Mouse (Mus musculus): ENCODE results near the gene Tmem108.

Tmem108 gene

DNA sequence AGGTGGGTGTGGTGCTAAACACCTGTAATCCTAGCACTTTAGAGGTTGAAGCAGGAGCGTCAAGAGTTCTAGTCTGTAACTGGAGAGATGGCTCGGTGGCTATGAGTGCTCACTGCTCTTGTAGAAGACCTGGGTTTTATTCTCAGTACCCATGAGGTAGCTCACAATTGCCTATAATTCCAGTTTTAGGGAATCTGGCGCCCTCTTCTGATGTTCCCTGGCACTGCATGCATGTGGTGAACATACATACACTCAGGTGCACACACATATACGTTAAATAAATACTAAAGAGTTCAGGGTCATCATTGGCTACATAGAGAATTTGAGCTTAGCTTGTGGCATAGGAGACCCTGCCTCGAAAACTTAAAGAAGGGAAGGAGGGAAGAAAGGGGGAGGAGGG lies 317.0 kb downstream of the Tmem108 start:
- no peak for DNase-seq (ENCODE audit: low read depth)

DNA sequence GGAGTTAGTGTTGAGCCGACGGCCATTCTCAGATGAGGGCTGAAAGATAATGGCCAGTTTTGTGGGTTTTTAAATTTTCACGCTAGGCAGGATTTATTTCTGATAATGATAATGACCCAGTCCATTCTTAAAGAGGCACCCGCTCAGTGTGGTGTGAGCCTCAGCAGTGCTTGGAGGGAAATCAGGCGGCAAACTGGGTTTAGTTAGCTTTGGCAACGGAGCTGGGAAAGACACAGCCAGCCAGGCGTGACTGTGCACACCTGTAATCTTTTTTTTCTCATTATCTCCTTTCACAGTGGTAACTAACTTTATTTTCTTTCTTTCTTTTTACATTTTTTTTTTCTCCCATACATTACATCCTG lies 317.8 kb downstream of the Tmem108 start:
- DNase-seq (ENCODE audit: low read depth): no peak

DNA sequence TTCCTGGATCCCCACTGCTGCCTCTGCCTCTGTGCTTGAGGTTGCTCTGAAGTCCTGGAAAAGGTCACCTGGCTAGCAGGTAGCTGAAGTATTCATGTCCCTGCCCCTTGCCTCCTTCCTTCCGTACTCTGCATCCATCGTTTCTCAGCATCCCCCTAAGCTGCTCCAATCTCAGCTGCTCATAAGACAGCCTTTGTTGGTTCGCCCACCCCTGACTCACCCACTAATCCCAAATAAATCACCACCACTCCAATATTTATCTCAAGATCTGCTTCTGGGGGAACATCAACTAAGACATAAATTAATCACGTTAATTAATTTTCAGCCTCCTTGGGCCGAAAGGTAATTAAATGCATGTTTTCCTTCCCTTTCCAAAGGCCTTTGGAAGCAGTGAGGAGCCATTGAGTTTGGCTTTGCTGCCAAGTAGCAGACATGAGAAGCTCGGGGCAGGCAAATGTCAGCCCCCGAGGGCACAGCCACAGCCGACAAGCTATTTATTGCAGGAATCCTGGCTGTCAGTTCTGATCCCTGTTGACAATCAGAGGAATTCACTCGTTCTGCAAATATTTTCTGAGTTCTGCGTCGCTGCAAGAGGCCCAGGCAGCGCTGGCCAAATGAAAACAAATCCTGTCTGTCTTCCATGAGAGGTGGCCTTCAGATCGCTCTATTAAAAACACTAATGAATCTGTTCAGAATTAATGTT lies 318.4 kb downstream of the Tmem108 start:
- DNase-seq (ENCODE audit: low read depth): no peak

DNA sequence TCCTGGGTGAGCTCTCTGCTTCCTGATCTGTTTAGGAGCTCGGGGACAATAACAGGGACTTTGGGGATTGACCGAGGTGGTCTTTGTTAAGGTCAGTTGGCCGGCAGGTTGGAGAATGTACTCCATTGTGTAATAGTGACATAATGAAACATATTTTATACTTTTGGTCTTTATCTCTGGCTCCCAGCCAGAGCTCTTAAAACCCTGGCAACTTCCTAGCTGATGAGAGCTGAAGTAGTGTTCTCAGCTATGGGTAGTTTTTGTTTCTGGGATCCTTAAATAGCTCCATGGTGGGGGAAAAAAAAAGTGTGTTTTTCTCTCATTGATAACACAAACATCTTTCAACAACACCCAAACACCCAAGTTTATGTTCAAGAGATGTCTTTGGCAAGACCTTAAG lies 321.0 kb downstream of the Tmem108 start:
- DNase-seq (ENCODE audit: low read depth): no peak

DNA sequence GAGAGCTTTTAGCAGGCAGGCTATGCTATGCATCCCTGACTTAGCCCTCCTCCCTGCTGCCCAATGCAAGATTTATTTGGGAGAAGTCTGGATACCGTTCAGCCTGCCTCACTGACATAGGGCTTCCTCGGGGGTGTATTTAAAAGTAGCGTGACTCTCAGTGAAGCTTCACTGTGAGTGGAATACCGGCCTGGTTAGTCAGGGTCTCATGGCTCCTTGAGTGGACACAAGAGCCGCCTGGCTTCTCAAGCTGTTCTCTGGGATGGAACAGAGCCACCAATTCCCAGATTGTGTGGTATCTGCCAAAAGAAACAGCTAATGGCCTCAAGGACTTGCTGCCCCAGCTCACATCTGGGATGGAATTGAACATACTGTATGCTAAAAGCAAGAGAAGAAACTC lies 324.5 kb downstream of the Tmem108 start:
- DNase-seq (ENCODE audit: low read depth): no peak

DNA sequence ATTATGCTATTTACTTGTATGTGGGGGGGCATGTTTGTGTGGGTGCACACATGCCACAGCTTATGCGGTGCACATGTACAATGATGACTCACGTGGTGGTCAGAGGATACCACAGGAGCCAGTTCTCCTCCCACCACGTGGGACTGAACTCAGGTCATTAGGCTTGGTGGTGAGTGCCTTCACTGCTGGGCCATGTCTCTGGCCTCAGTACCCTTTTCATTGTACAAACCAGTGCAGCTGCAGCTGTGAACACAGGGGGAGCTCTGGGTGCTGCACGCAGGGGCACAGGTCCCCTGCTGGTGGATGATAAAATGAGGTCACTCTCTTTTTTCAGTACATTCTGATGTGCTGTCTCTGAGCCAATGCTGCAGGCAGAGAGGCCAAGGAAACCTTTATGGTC lies 327.5 kb downstream of the Tmem108 start:
- no peak for DNase-seq (ENCODE audit: low read depth)
